Mouse (Mus musculus): ENCODE measurements around the gene Atp4a. TPM values are rescaled to one million over a fixed set of nuclear protein-coding genes. Genes with fewer than 3 reads are reported as not detected.

Atp4a gene
- total and polyA plus RNA-seq, 3 experiments: 0.10 to 0.32 TPM; not detected in 1

- no peak within 1 kb of the TSS for H3K4me3 ChIP-seq
- WGBS: 39% methylated on average over 5 of the region's 5 CpGs
These were observed 39.2 kb downstream of the Atp4a start, which contains the start of gene Sbsn for GRCm38 (mm10) chr7:30751086-30751669. TSS of gene Sbsn (plus strand) at chr7:30751471.

DNA sequence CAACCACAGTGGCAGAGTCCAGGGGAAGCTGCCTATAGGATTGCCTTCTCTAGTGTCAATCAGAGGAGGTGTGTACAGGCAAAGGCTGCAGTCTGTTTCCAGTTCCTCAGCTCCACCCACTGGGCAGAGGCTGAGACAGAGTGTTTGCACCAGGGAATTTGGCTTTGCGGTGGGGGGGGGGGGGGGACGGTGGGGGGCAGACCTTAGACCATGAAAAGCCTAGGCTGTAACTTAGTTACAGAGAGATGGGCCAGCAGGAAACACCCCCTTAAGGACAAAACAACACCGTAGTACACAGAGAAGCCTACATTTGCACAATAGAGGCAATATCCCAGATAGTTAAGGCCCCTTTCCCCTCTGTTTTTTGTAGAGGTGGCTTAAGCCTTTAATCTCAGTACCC, 45.0 kb downstream of the Atp4a start:
- WGBS: 79% methylated on average over 3 of the region's 3 CpGs
- TF ChIP-seq POLR2A (IDR thresholded peaks at IDR 0.05; ENCODE audit: insufficient read depth, low read depth, low read length) (no peak), EP300 (IDR thresholded peaks at IDR 0.05; ENCODE audit: insufficient read depth, low read depth, low read length) (no peak), CTCF (IDR thresholded peaks at IDR 0.05) (no peak)
- H3K36me3 ChIP-seq (ENCODE audit: control insufficient read depth, insufficient read depth, low read length): no peaks in the 10 kb centered on the region

More at GRCm38 (mm10) chr7:30751086-30751669, 39.2 kb downstream of the Atp4a start, which contains the start of gene Sbsn:
- H3K27ac ChIP-seq: no peak within 1 kb of the TSS
- no peak for DNase-seq
- intact Hi-C loops (cut with DNase I): no loop called here
- H3K4me1 ChIP-seq (ENCODE audit: control insufficient read depth, insufficient read depth, low read length): no peaks in the 10 kb centered on the region
- no peaks in the 10 kb centered on the region for H3K79me2 ChIP-seq (replicated peaks; ENCODE audit: control insufficient read depth, insufficient read depth, low read length)
- H3K36me3 ChIP-seq (ENCODE audit: control insufficient read depth, insufficient read depth, low read length): no peaks in the 10 kb centered on the region
- TF ChIP-seq CTCF (IDR thresholded peaks at IDR 0.05) (no peak), POLR2A (IDR thresholded peaks at IDR 0.05; ENCODE audit: insufficient read depth, low read depth, low read length) (no peak), EP300 (IDR thresholded peaks at IDR 0.05; ENCODE audit: insufficient read depth, low read depth, low read length) (no peak)
- no peaks in the 10 kb centered on the region for H3K27me3 ChIP-seq (ENCODE audit: control insufficient read depth, insufficient read depth, low read length)
- no peak within 1 kb of the TSS for H3K9ac ChIP-seq (ENCODE audit: low read depth, low read length)

GRCm38 (mm10) chr7:30758853-30759252, 46.8 kb downstream of the Atp4a start:
- intact Hi-C loops (cut with DNase I): no loop called here
- WGBS: 34% methylated on average over 4 of the region's 4 CpGs
- H3K27me3 ChIP-seq (ENCODE audit: control insufficient read depth, insufficient read depth, low read length): no peaks in the 10 kb centered on the region
- no peak for DNase-seq
- H3K4me1 ChIP-seq (ENCODE audit: control insufficient read depth, insufficient read depth, low read length): no peaks in the 10 kb centered on the region
- H3K36me3 ChIP-seq (ENCODE audit: control insufficient read depth, insufficient read depth, low read length): no peaks in the 10 kb centered on the region
- peak; percentile 54 for TF ChIP-seq CTCF (IDR thresholded peaks at IDR 0.05)
- TF ChIP-seq POLR2A (IDR thresholded peaks at IDR 0.05; ENCODE audit: insufficient read depth, low read depth, low read length): no peak
- H3K4me3 ChIP-seq: no peak overlapping the region
- H3K27ac ChIP-seq: no peak overlapping the region
- no peaks in the 10 kb centered on the region for H3K79me2 ChIP-seq (replicated peaks; ENCODE audit: control insufficient read depth, insufficient read depth, low read length)
- H3K9ac ChIP-seq (ENCODE audit: low read depth, low read length): no peak overlapping the region

More for the DNA sequence above, 45.0 kb downstream of the Atp4a start:
- Histone ChIP-seq H3K27me3 (ENCODE audit: control insufficient read depth, insufficient read depth, low read length) (no peaks in the 10 kb centered on the region), H3K4me3 (no peak overlapping the region), H3K27ac (no peak overlapping the region), H3K4me1 (ENCODE audit: control insufficient read depth, insufficient read depth, low read length) (no peaks in the 10 kb centered on the region), H3K79me2 (replicated peaks; ENCODE audit: control insufficient read depth, insufficient read depth, low read length) (no peaks in the 10 kb centered on the region), H3K9ac (ENCODE audit: low read depth, low read length) (no peak overlapping the region)
- no peak for DNase-seq
- intact Hi-C loops (cut with DNase I): no loop called here

GRCm38 (mm10) chr7:30761769-30762352, 49.9 kb downstream of the Atp4a start:
- H3K4me1 ChIP-seq (ENCODE audit: control insufficient read depth, insufficient read depth, low read length): no peaks in the 10 kb centered on the region
- no peaks in the 10 kb centered on the region for H3K36me3 ChIP-seq (ENCODE audit: control insufficient read depth, insufficient read depth, low read length)
- no peaks in the 10 kb centered on the region for H3K79me2 ChIP-seq (replicated peaks; ENCODE audit: control insufficient read depth, insufficient read depth, low read length)
- no peak overlapping the region for H3K27ac ChIP-seq
- H3K27me3 ChIP-seq (ENCODE audit: control insufficient read depth, insufficient read depth, low read length): 0 out of 2 replicates have a peak, but pooled peaks cover 1% of the 10 kb centered on the region
- TF ChIP-seq EP300 (IDR thresholded peaks at IDR 0.05; ENCODE audit: insufficient read depth, low read depth, low read length) (no peak), POLR2A (IDR thresholded peaks at IDR 0.05; ENCODE audit: insufficient read depth, low read depth, low read length) (no peak), CTCF (IDR thresholded peaks at IDR 0.05) (no peak)
- no peak overlapping the region for H3K9ac ChIP-seq (ENCODE audit: low read depth, low read length)
- intact Hi-C loops (cut with DNase I): no loop called here
- no peak for DNase-seq
- WGBS: 36% methylated on average over 4 of the region's 4 CpGs
- H3K4me3 ChIP-seq: no peak overlapping the region

GRCm38 (mm10) chr7:30763456-30763855, 51.4 kb downstream of the Atp4a start, which contains the start of gene Dmkn:
TSS of gene Dmkn (plus strand) at chr7:30763756.
- no peak for DNase-seq
- H3K9ac ChIP-seq (ENCODE audit: low read depth, low read length): no peak within 1 kb of the TSS
- no peaks in the 10 kb centered on the region for H3K36me3 ChIP-seq (ENCODE audit: control insufficient read depth, insufficient read depth, low read length)
- H3K27ac ChIP-seq: no peak within 1 kb of the TSS
- no peaks in the 10 kb centered on the region for H3K4me1 ChIP-seq (ENCODE audit: control insufficient read depth, insufficient read depth, low read length)
- H3K4me3 ChIP-seq: no peak within 1 kb of the TSS
- H3K27me3 ChIP-seq (ENCODE audit: control insufficient read depth, insufficient read depth, low read length): 0 out of 2 replicates have a peak, but pooled peaks cover 1% of the 10 kb centered on the region
- H3K79me2 ChIP-seq (replicated peaks; ENCODE audit: control insufficient read depth, insufficient read depth, low read length): no peaks in the 10 kb centered on the region
- intact Hi-C loops (cut with DNase I): no loop called here
- TF ChIP-seq POLR2A (IDR thresholded peaks at IDR 0.05; ENCODE audit: insufficient read depth, low read depth, low read length): no peak
- TF ChIP-seq CTCF (IDR thresholded peaks at IDR 0.05): no peak
- no peak for TF ChIP-seq EP300 (IDR thresholded peaks at IDR 0.05; ENCODE audit: insufficient read depth, low read depth, low read length)
- WGBS: 59% methylated on average over 5 of the region's 5 CpGs

- Histone ChIP-seq H3K4me3 (no peak overlapping the region), H3K4me1 (ENCODE audit: control insufficient read depth, insufficient read depth, low read length) (no peaks in the 10 kb centered on the region), H3K27ac (no peak overlapping the region), H3K27me3 (ENCODE audit: control insufficient read depth, insufficient read depth, low read length) (0 out of 2 replicates have a peak, but pooled peaks cover 1% of the 10 kb centered on the region), H3K9ac (ENCODE audit: low read depth, low read length) (no peak overlapping the region), H3K79me2 (replicated peaks; ENCODE audit: control insufficient read depth, insufficient read depth, low read length) (no peaks in the 10 kb centered on the region), H3K36me3 (ENCODE audit: control insufficient read depth, insufficient read depth, low read length) (no peaks in the 10 kb centered on the region)
- WGBS: 46% methylated on average over 11 of the region's 11 CpGs
- DNase-seq: no peak
- TF ChIP-seq POLR2A (IDR thresholded peaks at IDR 0.05; ENCODE audit: insufficient read depth, low read depth, low read length): no peak
- TF ChIP-seq CTCF (IDR thresholded peaks at IDR 0.05): no peak
- no peak for TF ChIP-seq EP300 (IDR thresholded peaks at IDR 0.05; ENCODE audit: insufficient read depth, low read depth, low read length)
- intact Hi-C loops (cut with DNase I): no loop called here
These were observed 53.2 kb downstream of the Atp4a start for GRCm38 (mm10) chr7:30765173-30765572.
